Mouse (Mus musculus) megakaryocyte, embryonic 14.5 days (primary cell): ENCODE measurements at regions not wholly inside any gene's neighbourhood (a gene's known extent, or its start where the extent isn't known, plus 50 kb on each side); places are given as distances from the start of the nearest gene placed in this dataset.

Experiments
- FLI1 ChIP-seq: IDR thresholded peaks from 2 replicates; pipeline ENCODE4 v1.6.1; 2012; ENCODE audit warnings: low read length, inconsistent platforms, mixed read lengths
- GATA1 ChIP-seq: IDR thresholded peaks from 3 replicates; pipeline ENCODE4 v1.6.1; 2012; ENCODE audit warnings: mixed read lengths, low read length, inconsistent platforms, borderline replicate concordance

DNA sequence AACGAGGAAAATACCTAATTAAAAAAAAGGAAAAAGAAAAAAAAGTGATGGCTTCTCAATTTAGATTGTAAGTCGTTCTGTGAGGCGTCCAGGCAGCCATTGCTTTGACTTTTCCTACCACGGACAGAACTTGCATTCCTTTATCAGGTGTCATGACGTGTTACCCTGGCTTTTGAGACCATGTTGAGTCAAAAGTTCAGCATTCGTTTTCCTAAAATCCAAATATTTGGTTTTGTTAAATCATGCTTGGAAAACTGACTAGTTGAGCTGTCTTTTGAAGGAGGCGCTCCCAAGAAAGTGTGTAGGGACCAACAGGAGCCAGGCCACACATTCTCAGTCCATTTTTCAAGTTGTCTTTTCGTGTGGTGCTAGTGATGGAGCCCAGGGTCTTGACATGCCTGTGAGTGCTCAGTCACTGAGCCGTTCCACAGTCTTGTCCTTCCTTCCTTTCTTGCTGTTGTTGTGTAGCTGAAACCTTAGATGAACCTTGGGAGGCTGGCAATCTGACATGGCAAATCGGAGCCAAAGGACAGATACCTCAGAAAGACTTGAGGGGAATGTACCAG lies 125.1 kb upstream of the Pik3r1 start:
- no peak for TF ChIP-seq GATA1
- no peak for TF ChIP-seq FLI1
